Mouse (Mus musculus): ENCODE measurements around the gene N4bp2l2. TPM values are rescaled to one million over a fixed set of nuclear protein-coding genes. Genes with fewer than 3 reads are reported as not detected.

Gene N4bp2l2
- total and polyA plus RNA-seq, 3 experiments, result 53.1 to 84.4 (median 80.0) TPM

DNA sequence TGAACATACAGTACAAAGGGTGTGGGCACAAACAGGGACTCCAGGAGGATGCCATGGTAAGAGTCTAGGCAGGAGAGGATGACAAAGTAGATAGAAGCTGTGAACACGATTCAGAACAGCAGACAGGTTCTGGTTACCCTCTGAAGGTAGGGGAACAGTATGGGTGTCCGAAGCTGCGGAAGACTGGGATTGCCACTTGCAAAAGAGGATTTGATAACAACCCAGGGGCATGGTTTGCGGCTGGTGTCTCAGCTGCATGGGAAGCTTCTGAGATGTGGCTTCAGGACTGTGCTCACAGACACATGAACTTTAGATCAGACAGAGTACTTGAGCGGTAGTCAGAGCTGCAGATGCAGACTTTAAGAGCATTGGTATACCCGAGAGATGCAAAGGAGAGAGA, 101.6 kb downstream of the N4bp2l2 start:
- H3K79me2 ChIP-seq (replicated peaks; ENCODE audit: control insufficient read depth, extremely low read depth, insufficient read depth, poor library complexity, severe bottlenecking), result no peaks in the 10 kb centered on the region; the same call in 1 of the 2 replicates
- H3K4me3 ChIP-seq (replicated peaks in 1 of 3; ENCODE audit: low read depth in 2 of 3, low read length in 2 of 3, poor library complexity in 1 of 3), result no peak overlapping the region
- TF ChIP-seq MYC (IDR thresholded peaks at IDR 0.05; ENCODE audit: low read depth, low read length) (no peak), TCF12 (IDR thresholded peaks at IDR 0.05; ENCODE audit: low read depth, low read length) (no peak), UBTF (IDR thresholded peaks at IDR 0.05; ENCODE audit: low read depth, low read length) (no peak), JUND (conservative IDR thresholded peaks at IDR 0.05; ENCODE audit: low read depth, low read length) (no peak)
- DNase-seq (ENCODE audit: extremely low read depth), result no peak
- H3K9ac ChIP-seq (ENCODE audit: insufficient read depth, low read depth), result no peak overlapping the region
- dilution Hi-C loops (cut with MboI; ENCODE audit: extremely low pct_ligation_motif_present, extremely low pct_unique_long_range_greater_than_20kb, low sequenced_read_pairs) (no loop called here), in situ Hi-C loops (cut with MboI; ENCODE audit: low pct_ligation_motif_present, low pct_unique_long_range_greater_than_20kb, low sequenced_read_pairs) (no loop called here)
- no peaks in the 10 kb centered on the region for H3K27me3 ChIP-seq (replicated peaks)
- peaks cover 0 to 3% of the 10 kb centered on the region in 2 experiments; a peak in 2 of 4 replicates for H3K4me1 ChIP-seq (ENCODE audit: control insufficient read depth in 1 of 2, insufficient read depth in 2 of 2)
- no peak overlapping the region for H3K27ac ChIP-seq (ENCODE audit: insufficient read depth, low read depth)
- no peaks in the 10 kb centered on the region for H3K9me3 ChIP-seq (replicated peaks; ENCODE audit: low read length)
- H3K4me2 ChIP-seq (ENCODE audit: insufficient read depth, low read depth, poor library complexity, severe bottlenecking), result no peak overlapping the region
- H3K36me3 ChIP-seq (replicated peaks in 1 of 2; ENCODE audit: control insufficient read depth in 1 of 2, insufficient read depth in 1 of 2, low read length in 1 of 2), result peaks cover 61 to 92% of the 10 kb centered on the region in 2 experiments

DNA sequence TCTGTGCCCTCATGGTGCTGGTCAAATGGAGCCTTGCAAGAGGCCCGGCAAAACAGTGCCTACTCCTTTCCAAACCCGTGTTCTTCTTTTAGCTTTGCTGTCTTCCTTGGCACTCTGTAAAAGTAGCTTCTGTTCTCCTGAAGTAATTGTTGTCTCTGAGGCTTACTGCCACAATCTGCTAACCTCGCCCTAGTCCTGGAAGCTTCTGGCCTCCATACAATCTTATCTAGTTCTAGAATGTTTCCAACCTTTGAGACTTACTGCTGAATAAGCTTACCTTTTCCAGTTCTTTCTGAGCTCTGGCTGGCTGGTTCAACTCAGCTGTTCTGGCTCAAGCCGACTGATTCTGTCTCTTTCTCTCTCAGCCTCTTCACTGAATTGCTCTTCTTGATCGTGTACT, 104.2 kb downstream of the N4bp2l2 start:
- H3K27me3 ChIP-seq (replicated peaks), result no peaks in the 10 kb centered on the region
- H3K4me1 ChIP-seq (ENCODE audit: control insufficient read depth in 1 of 2, insufficient read depth in 2 of 2), result peaks cover 0 to 3% of the 10 kb centered on the region in 2 experiments; a peak in 2 of 4 replicates
- dilution Hi-C loops (cut with MboI; ENCODE audit: extremely low pct_ligation_motif_present, extremely low pct_unique_long_range_greater_than_20kb, low sequenced_read_pairs) (no loop called here), in situ Hi-C loops (cut with MboI; ENCODE audit: low pct_ligation_motif_present, low pct_unique_long_range_greater_than_20kb, low sequenced_read_pairs) (no loop called here)
- no peaks in the 10 kb centered on the region; the same call in 1 of the 2 replicates for H3K79me2 ChIP-seq (replicated peaks; ENCODE audit: control insufficient read depth, extremely low read depth, insufficient read depth, poor library complexity, severe bottlenecking)
- TF ChIP-seq MAZ (IDR thresholded peaks at IDR 0.05; ENCODE audit: low read depth, low read length), result no peak
- DNase-seq (ENCODE audit: extremely low read depth), result no peak
- H3K4me3 ChIP-seq (replicated peaks in 1 of 3; ENCODE audit: low read depth in 2 of 3, low read length in 2 of 3, poor library complexity in 1 of 3), result no peak overlapping the region
- no peak overlapping the region for H3K9ac ChIP-seq (ENCODE audit: insufficient read depth, low read depth)
- no peak overlapping the region for H3K27ac ChIP-seq (ENCODE audit: insufficient read depth, low read depth)
- no peak overlapping the region for H3K4me2 ChIP-seq (ENCODE audit: insufficient read depth, low read depth, poor library complexity, severe bottlenecking)
- no peaks in the 10 kb centered on the region for H3K9me3 ChIP-seq (replicated peaks; ENCODE audit: low read length)
- H3K36me3 ChIP-seq (replicated peaks in 1 of 2; ENCODE audit: control insufficient read depth in 1 of 2, insufficient read depth in 1 of 2, low read length in 1 of 2), result peaks cover 50 to 92% of the 10 kb centered on the region in 2 experiments

DNA sequence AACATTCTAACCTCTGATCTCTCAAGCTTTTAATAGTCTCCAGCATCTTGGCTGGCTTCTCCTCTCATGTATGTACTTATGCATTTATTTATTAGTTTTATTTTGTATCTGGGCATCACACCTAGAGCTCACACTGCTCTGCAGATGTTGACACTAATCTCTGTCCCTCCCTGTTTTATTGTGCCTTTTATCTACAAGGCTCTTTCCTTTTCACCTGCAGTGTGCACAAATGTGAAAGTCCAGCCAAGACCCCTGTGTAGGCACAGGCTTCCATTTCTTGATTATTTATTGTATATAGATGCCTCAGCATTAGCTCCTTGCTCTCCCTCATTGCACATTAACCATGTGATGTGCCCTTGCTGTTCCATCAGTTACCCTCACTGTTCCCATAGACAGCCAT, 104.6 kb downstream of the N4bp2l2 start:
- H3K9me3 ChIP-seq (replicated peaks; ENCODE audit: low read length), result no peaks in the 10 kb centered on the region
- TF ChIP-seq RAD21 (IDR thresholded peaks at IDR 0.05; ENCODE audit: low read depth, low read length) (no peak), E2F4 (IDR thresholded peaks at IDR 0.05; ENCODE audit: insufficient replicate concordance, low read depth, low read length) (no peak), ZMIZ1 (IDR thresholded peaks at IDR 0.05; ENCODE audit: low read depth, low read length) (no peak), MEF2A (IDR thresholded peaks at IDR 0.05; ENCODE audit: borderline replicate concordance, low read depth, low read length) (no peak), KAT2A (IDR thresholded peaks at IDR 0.05; ENCODE audit: insufficient replicate concordance, low read length) (no peak), CTCF (conservative IDR thresholded peaks at IDR 0.05 in 1 of 2, IDR thresholded peaks at IDR 0.05 in 1 of 2; ENCODE audit: low read depth in 2 of 2, low read length in 2 of 2) (no peak), ZKSCAN1 (IDR thresholded peaks at IDR 0.05; ENCODE audit: borderline replicate concordance, low read depth, low read length) (no peak), MAFK (IDR thresholded peaks at IDR 0.05; ENCODE audit: insufficient replicate concordance, low read length) (no peak), IRF4 (IDR thresholded peaks at IDR 0.05; ENCODE audit: low read depth, low read length) (no peak), POLR2A (IDR thresholded peaks at IDR 0.05; ENCODE audit: low read depth, low read length) (no peak), ELF1 (IDR thresholded peaks at IDR 0.05; ENCODE audit: low read depth, low read length) (no peak), BHLHE40 (IDR thresholded peaks at IDR 0.05; ENCODE audit: low read depth, low read length) (no peak), MXI1 (IDR thresholded peaks at IDR 0.05; ENCODE audit: low read depth, low read length) (no peak)
- no peak overlapping the region for H3K4me3 ChIP-seq (replicated peaks in 1 of 3; ENCODE audit: low read depth in 2 of 3, low read length in 2 of 3, poor library complexity in 1 of 3)
- H3K79me2 ChIP-seq (replicated peaks; ENCODE audit: control insufficient read depth, extremely low read depth, insufficient read depth, poor library complexity, severe bottlenecking), result no peaks in the 10 kb centered on the region; the same call in 1 of the 2 replicates
- no peak overlapping the region for H3K4me2 ChIP-seq (ENCODE audit: insufficient read depth, low read depth, poor library complexity, severe bottlenecking)
- no peak overlapping the region for H3K27ac ChIP-seq (ENCODE audit: insufficient read depth, low read depth)
- dilution Hi-C loops (cut with MboI; ENCODE audit: extremely low pct_ligation_motif_present, extremely low pct_unique_long_range_greater_than_20kb, low sequenced_read_pairs), result no loop called here
- no peak overlapping the region for H3K9ac ChIP-seq (ENCODE audit: insufficient read depth, low read depth)
- DNase-seq (ENCODE audit: extremely low read depth), result no peak
- in situ Hi-C loops (cut with MboI; ENCODE audit: low pct_ligation_motif_present, low pct_unique_long_range_greater_than_20kb, low sequenced_read_pairs), result no loop called here
- no peaks in the 10 kb centered on the region for H3K27me3 ChIP-seq (replicated peaks)
- peaks cover 48 to 90% of the 10 kb centered on the region in 2 experiments for H3K36me3 ChIP-seq (replicated peaks in 1 of 2; ENCODE audit: control insufficient read depth in 1 of 2, insufficient read depth in 1 of 2, low read length in 1 of 2)
- peaks cover 0 to 3% of the 10 kb centered on the region in 2 experiments; a peak in 2 of 4 replicates for H3K4me1 ChIP-seq (ENCODE audit: control insufficient read depth in 1 of 2, insufficient read depth in 2 of 2)
